Mouse (Mus musculus) embryonic stem cell, embryonic (primary cell): ENCODE results near the gene Clcn2.

Source experiments
- CTCF ChIA-PET, 4 experiments: fragments of 300-600 bp in 2 of 4; fragments of 350-600 bp in 2 of 4; sonication (Branson Sonifier 250); formaldehyde crosslinking; loops; one replicate each; lab custom pipeline; 2022; ENCODE audit warnings: inconsistent platforms in 2 of 4; lab: Charles Lee
- POLR2A ChIA-PET, 4 experiments: fragments of 300-600 bp in 2 of 4; fragments of 350-600 bp in 2 of 4; sonication (Branson Sonifier 250); formaldehyde crosslinking; loops; one replicate each; lab custom pipeline; 2022; ENCODE audit warnings: antibody characterized with exemption in 4 of 4, inconsistent platforms in 1 of 4; lab: Charles Lee

The Clcn2 gene

GRCm38 (mm10) chr16:20731688-20732087 is 14.1 kb upstream of the Clcn2 start:
- ChIA-PET CTCF (interaction anchor here in 2 of 4 experiments (0.7 to 3.0 kb wide), 3 partner anchors 15 to 459 kb away, joined by 3 to 14 read pairs (median 3); partner anchors contain the start of genes Clcn2 (in 1 of the 2) and Polr2h (in 1 of the 2)), POLR2A (interaction anchor here (0.6 to 3.8 kb wide), 6 partner anchors 10 to 433 kb away, joined by 3 to 35 read pairs (median 4); partner anchors contain the start of genes Clcn2 (in 2 of the 4) and Polr2h (in 2 of the 4))

GRCm38 (mm10) chr16:20730293-20730711 is 12.8 kb upstream of the Clcn2 start:
- ChIA-PET POLR2A (interaction anchor here in 3 of 4 experiments (0.5 to 3.0 kb wide), 15 partner anchors 9 to 1533 kb away, joined by 3 to 35 read pairs (median 3); partner anchors contain the start of genes Clcn2 (in 2 of the 3) and Polr2h (in 1 of the 3)), CTCF (interaction anchor here (0.5 to 3.0 kb wide), 10 partner anchors 9 to 781 kb away, joined by 3 to 14 read pairs (median 4); partner anchors contain the start of genes Clcn2 (in 1 of the 4) and Polr2h (in 1 of the 4))

- CTCF ChIA-PET: interaction anchor here in 2 of 4 experiments (0.5 to 1.9 kb wide), 4 partner anchors 9 to 449 kb away, joined by 3 to 9 read pairs (median 3); partner anchors contain the start of genes Clcn2 (in 1 of the 2) and Polr2h (in 1 of the 2)
- POLR2A ChIA-PET: interaction anchor here in 3 of 4 experiments (0.6 to 4.3 kb wide), 7 partner anchors 9 to 478 kb away, joined by 3 to 30 read pairs (median 4); partner anchors contain the start of genes Clcn2 (in 2 of the 3), Polr2h (in 2 of the 3) and Ephb3 (in 1 of the 3)
These were observed 8.8 kb upstream of the Clcn2 start for GRCm38 (mm10) chr16:20726384-20726783.

- CTCF ChIA-PET: interaction anchor here in 3 of 4 experiments (0.8 to 1.9 kb wide), 6 partner anchors 8 to 39 kb away, joined by 3 to 20 read pairs (median 6); partner anchors contain the start of genes Clcn2 (in 1 of the 3) and Polr2h (in 1 of the 3)
- POLR2A ChIA-PET: interaction anchor here in 2 of 4 experiments (0.7 to 4.3 kb wide), 7 partner anchors 9 to 479 kb away, joined by 3 to 30 read pairs (median 4); partner anchors contain the start of genes Clcn2 (in 2 of the 2), Polr2h (in 2 of the 2) and Ephb3 (in 1 of the 2)
These were observed 8.2 kb upstream of the Clcn2 start for GRCm38 (mm10) chr16:20725750-20726149.

- ChIA-PET CTCF (interaction anchor here (0.7 to 1.7 kb wide), 11 partner anchors 10 to 479 kb away, joined by 3 to 21 read pairs (median 4); partner anchors contain the start of gene Ephb3 (in 1 of the 4)), POLR2A (interaction anchor here in 2 of 4 experiments (0.7 to 4.3 kb wide), 8 partner anchors 8 to 479 kb away, joined by 3 to 30 read pairs (median 4); partner anchors contain the start of genes Clcn2 (in 2 of the 2), Polr2h (in 2 of the 2) and Ephb3 (in 1 of the 2))
These were observed 7.8 kb upstream of the Clcn2 start for GRCm38 (mm10) chr16:20725321-20725720.

- ChIA-PET CTCF (interaction anchor here (0.5 to 2.0 kb wide), 23 partner anchors 9 to 534 kb away, joined by 3 to 21 read pairs (median 5); partner anchors contain the start of genes Ephb3 (in 1 of the 4) and Thpo (in 1 of the 4)), POLR2A (interaction anchor here in 3 of 4 experiments (0.6 to 4.3 kb wide), 16 partner anchors 8 to 480 kb away, joined by 3 to 30 read pairs (median 4); partner anchors contain the start of genes Chrd (in 1 of the 3), Clcn2 (in 1 of the 3), Ephb3 (in 1 of the 3) and Polr2h (in 1 of the 3))
These were observed 6.8 kb upstream of the Clcn2 start for GRCm38 (mm10) chr16:20724338-20724748.

GRCm38 (mm10) chr16:20723247-20723646 is 5.7 kb upstream of the Clcn2 start:
- POLR2A ChIA-PET: interaction anchor here in 3 of 4 experiments (0.6 to 1.9 kb wide), 9 partner anchors 14 to 481 kb away, joined by 3 to 10 read pairs (median 4); partner anchors contain the start of gene Ephb3 (in 1 of the 3)

GRCm38 (mm10) chr16:20722736-20723135 is 5.2 kb upstream of the Clcn2 start:
- ChIA-PET CTCF (interaction anchor here in 1 of 4 experiments (0.7 kb wide), 1 partner anchor 39 kb away, joined by 4 read pairs; no protein-coding TSS in a partner anchor), POLR2A (interaction anchor here in 2 of 4 experiments (0.7 to 1.9 kb wide), 5 partner anchors 13 to 176 kb away, joined by 3 to 5 read pairs (median 3); no protein-coding TSS in a partner anchor)

More at GRCm38 (mm10) chr16:20723247-20723646, 5.7 kb upstream of the Clcn2 start:
- CTCF ChIA-PET: interaction anchor here in 1 of 4 experiments (2.0 kb wide), 1 partner anchor 41 kb away, joined by 16 read pairs; no protein-coding TSS in a partner anchor

GRCm38 (mm10) chr16:20721808-20722207 is 4.3 kb upstream of the Clcn2 start:
- POLR2A ChIA-PET: interaction anchor here in 2 of 4 experiments (0.6 to 1.9 kb wide), 4 partner anchors 8 to 211 kb away, joined by 3 to 5 read pairs (median 4); no protein-coding TSS in a partner anchor
- CTCF ChIA-PET: interaction anchor here in 1 of 4 experiments (1.2 kb wide), 2 partner anchors 8 to 44 kb away, joined by 3 to 4 read pairs; no protein-coding TSS in a partner anchor

- ChIA-PET POLR2A (interaction anchor here in 3 of 4 experiments (0.6 to 9.0 kb wide), 51 partner anchors 8 to 1443 kb away, joined by 3 to 116 read pairs (median 5); partner anchors contain the start of genes Eif2b5 (in 2 of the 3), Abcf3 (in 1 of the 3), Alg3 (in 1 of the 3) and Ap2m1 (in 1 of the 3)), CTCF (interaction anchor here (0.5 to 3.8 kb wide), 18 partner anchors 8 to 674 kb away, joined by 3 to 30 read pairs (median 7); partner anchors contain the start of gene Fam131a (in 1 of the 4))
These were observed 578 bp upstream of the Clcn2 start for GRCm38 (mm10) chr16:20717978-20718670.

GRCm38 (mm10) chr16:20716841-20717180 is 735 bp downstream of the Clcn2 start:
- CTCF ChIA-PET: interaction anchor here (0.6 to 3.8 kb wide), 40 partner anchors 8 to 834 kb away, joined by 3 to 30 read pairs (median 4); partner anchors contain the start of genes Thpo (in 2 of the 4), Ap2m1 (in 1 of the 4) and Ephb3 (in 1 of the 4)

GRCm38 (mm10) chr16:20715976-20716840 is 1.3 kb downstream of the Clcn2 start:
- CTCF ChIA-PET: interaction anchor here (0.5 to 3.8 kb wide), 32 partner anchors 10 to 676 kb away, joined by 3 to 30 read pairs (median 5); partner anchors contain the start of genes Thpo (in 2 of the 4), Alg3 (in 1 of the 4), Ap2m1 (in 1 of the 4) and Eef1akmt4 (in 1 of the 4)
- POLR2A ChIA-PET: interaction anchor here (0.6 to 9.0 kb wide), 89 partner anchors 8 to 1445 kb away, joined by 3 to 116 read pairs (median 5); partner anchors contain the start of genes Abcf3 (in 3 of the 4), Abcc5 (in 2 of the 4), Alg3 (in 2 of the 4) and Ap2m1 (in 2 of the 4)

More at GRCm38 (mm10) chr16:20716841-20717180, 735 bp downstream of the Clcn2 start:
- POLR2A ChIA-PET: interaction anchor here (0.6 to 9.0 kb wide), 93 partner anchors 9 to 1445 kb away, joined by 3 to 116 read pairs (median 5); partner anchors contain the start of genes Abcf3 (in 3 of the 4), Abcc5 (in 2 of the 4), Alg3 (in 2 of the 4) and Ap2m1 (in 2 of the 4)

- ChIA-PET CTCF (interaction anchor here (0.5 to 3.8 kb wide), 15 partner anchors 9 to 677 kb away, joined by 3 to 30 read pairs (median 7); partner anchors contain the start of genes Alg3 (in 1 of the 4), Eef1akmt4 (in 1 of the 4) and Gm49333 (in 1 of the 4)), POLR2A (interaction anchor here (0.5 to 9.0 kb wide), 26 partner anchors 9 to 489 kb away, joined by 3 to 116 read pairs (median 6); partner anchors contain the start of genes Camk2n2 (in 2 of the 4), Ephb3 (in 2 of the 4), Abcc5 (in 1 of the 4) and Abcf3 (in 1 of the 4))
These were observed 2.0 kb downstream of the Clcn2 start for GRCm38 (mm10) chr16:20715566-20715965.

GRCm38 (mm10) chr16:20715161-20715560 is 2.4 kb downstream of the Clcn2 start:
- ChIA-PET CTCF (interaction anchor here (0.5 to 3.8 kb wide), 12 partner anchors 10 to 104 kb away, joined by 3 to 30 read pairs (median 8); partner anchors contain the start of genes Alg3 (in 1 of the 4), Eef1akmt4 (in 1 of the 4) and Gm49333 (in 1 of the 4)), POLR2A (interaction anchor here (0.5 to 9.0 kb wide), 26 partner anchors 9 to 490 kb away, joined by 3 to 116 read pairs (median 6); partner anchors contain the start of genes Camk2n2 (in 2 of the 4), Ephb3 (in 2 of the 4), Abcc5 (in 1 of the 4) and Abcf3 (in 1 of the 4))
